Mouse (Mus musculus) heart, adult 2 months (tissue): ENCODE measurements at regions not wholly inside any gene's neighbourhood (a gene's known extent, or its start where the extent isn't known, plus 50 kb on each side); places are given as distances from the start of the nearest gene placed in this dataset.

Source experiments
- CTCF ChIP-seq: fragments of 200-600 bp; IDR thresholded peaks from 2 replicates; pipeline ENCODE4 v1.8.1; 2022; ENCODE audit warnings: antibody characterized with exemption, mild to moderate bottlenecking, moderate library complexity
- POLR2A ChIP-seq: fragments of 200-500 bp; IDR thresholded peaks from 2 replicates; pipeline ENCODE4 v1.6.1; 2011; ENCODE audit warnings: mild to moderate bottlenecking, low read depth, low read length, control low read depth; ENCODE audit not compliant: insufficient read depth

DNA sequence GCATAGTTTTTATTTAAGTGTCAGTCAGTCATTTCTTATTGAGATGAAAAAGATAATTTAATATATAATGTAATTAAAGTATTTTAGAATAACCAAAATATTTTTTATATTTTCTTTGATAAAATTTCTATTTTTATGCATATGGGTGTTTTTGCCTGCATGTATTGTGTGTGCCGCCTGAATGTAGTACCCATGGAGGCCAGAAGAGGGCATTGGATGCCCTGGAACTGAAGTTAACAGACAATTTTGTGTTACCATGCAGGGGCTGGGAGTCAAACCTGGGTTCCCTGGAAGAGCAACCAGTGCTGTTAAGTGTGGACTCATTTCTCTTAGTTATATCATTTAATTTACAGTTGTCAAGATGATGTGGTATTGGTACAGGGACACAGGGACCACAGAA, 240.0 kb upstream of the Mtpn start:
- TF ChIP-seq POLR2A (no peak), CTCF (peak; percentile 32)
